In the genomic region with DNA sequence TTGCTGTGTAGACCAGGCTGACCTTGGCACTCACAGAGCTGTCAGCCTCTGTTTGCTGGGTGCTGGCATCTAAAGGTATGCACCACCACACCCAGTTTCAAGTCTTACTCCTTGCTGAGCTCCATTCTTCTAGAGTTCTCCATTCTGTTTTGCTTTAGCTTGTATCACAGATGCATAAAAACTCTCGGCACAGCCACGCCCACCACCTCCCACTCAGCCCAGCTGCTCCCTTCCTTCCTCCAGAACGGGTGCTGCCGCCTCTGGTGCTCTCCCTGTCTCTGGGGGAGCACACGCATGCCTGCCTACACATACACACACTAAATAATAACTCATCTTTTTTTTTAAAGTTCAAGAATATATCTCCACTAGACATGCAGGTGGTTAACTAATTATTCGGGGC, we compare ENCODE assay signal across 26 mouse cellular contexts. TPM values are rescaled to one million over a fixed set of nuclear protein-coding genes. Genes with fewer than 3 reads are reported as not detected.
DNase-seq lines count a peak whose midpoint lies in the region; ATAC-seq and TF ChIP-seq lines count a peak whose summit lies in the region.
"Had no signal": no experiment of that assay in that cellular context is flagged by ENCODE, and none has a peak within 500 bp of the region (broad histone marks: within the 10 kb centered on the region; RNA-seq: fewer than 3 reads in every experiment).

No protein-coding gene starts in this region.

- TF ChIP-seq CTCF in MEL (IDR thresholded peaks at IDR 0.05 in 2 of 3, conservative IDR thresholded peaks at IDR 0.05 in 1 of 3; ENCODE audit: control insufficient read depth in 1 of 3, insufficient read depth in 1 of 3, low read depth in 2 of 3, low read length in 3 of 3, poor library complexity in 1 of 3, severe bottlenecking in 1 of 3), result no peak
- TF ChIP-seq CTCF in lung, postnatal 0 days (IDR thresholded peaks at IDR 0.05), result no peak

- H3K27me3 ChIP-seq in MEL (ENCODE audit: control insufficient read depth in 1 of 2, insufficient read depth in 2 of 2, low read length in 2 of 2), result no peaks in the 10 kb centered on the region
- no peaks in the 10 kb centered on the region for H3K27me3 ChIP-seq in lung, postnatal 0 days (replicated peaks; ENCODE audit: insufficient read depth, low read length)
- H3K27me3 ChIP-seq: heart, embryonic 13.5 days; hindbrain, embryonic 13.5 days; neural tube, embryonic 15.5 days; stomach, embryonic 15.5 days had no signal

- 73% methylated on average over 6 of the region's 6 CpGs for WGBS in lung, postnatal 0 days

- H3K4me1 ChIP-seq in MEL (ENCODE audit: control insufficient read depth in 1 of 2, insufficient read depth in 2 of 2, low read length in 2 of 2), result peaks cover 0 to 4% of the 10 kb centered on the region in 2 experiments; a peak in 1 of 4 replicates
- no peaks in the 10 kb centered on the region for H3K4me1 ChIP-seq in lung, postnatal 0 days (ENCODE audit: insufficient read depth, low read depth, low read length)
- H3K4me1 ChIP-seq: heart, embryonic 13.5 days; hindbrain, embryonic 13.5 days; midbrain, embryonic 10.5 days; neural tube, embryonic 15.5 days; stomach, embryonic 15.5 days had no signal

- no peak for TF ChIP-seq EP300 in MEL (IDR thresholded peaks at IDR 0.05; ENCODE audit: low read depth in 1 of 2, low read length in 2 of 2)
- TF ChIP-seq EP300 in lung, postnatal 0 days (IDR thresholded peaks at IDR 0.05), result no peak

- H3K79me2 ChIP-seq in MEL (ENCODE audit: control insufficient read depth, insufficient read depth, low read length, poor library complexity), result no peaks in the 10 kb centered on the region

- TF ChIP-seq RAD21 in MEL (IDR thresholded peaks at IDR 0.05; ENCODE audit: low read depth, low read length), result no peak

- no peak for DNase-seq in frontal cortex, postnatal 10 days (ENCODE audit: low spot score in 2 of 2)
- DNase-seq in MEL (ENCODE audit: low read depth, low spot score), result peak; percentile 20
- DNase-seq in layer of hippocampus, adult 9-11 months, result peak; percentile 77
- DNase-seq in right cerebral cortex, postnatal 14 days, result peak; percentile 36
- no peak for DNase-seq in testis, postnatal 10 days (ENCODE audit: low spot score)
- DNase-seq in lung, postnatal 0 days (ENCODE audit: low spot score), result no peak
- no peak for DNase-seq in lung, postnatal 14 days
- DNase-seq: adrenal gland, adult 8-10 months; cerebellum, adult 2 months; cerebellum, postnatal 36 days; gastrocnemius, postnatal 25 days; heart, adult 18-20 months; heart, postnatal 14 days; kidney, adult 11 months; kidney, postnatal 4 days; thymus, adult 2 months; thymus, postnatal 4 days had no signal

- no peak overlapping the region for H3K4me3 ChIP-seq in MEL (ENCODE audit: control insufficient read depth in 1 of 2, insufficient read depth in 1 of 2, low read depth in 2 of 2, low read length in 2 of 2)
- no peak overlapping the region for H3K4me3 ChIP-seq in lung, postnatal 0 days (ENCODE audit: low read depth, low read length)
- H3K4me3 ChIP-seq: heart, embryonic 13.5 days; hindbrain, embryonic 13.5 days; left cerebral cortex, adult 2 months; midbrain, embryonic 10.5 days; neural tube, embryonic 15.5 days; stomach, embryonic 15.5 days had no signal

- H3K4me2 ChIP-seq in lung, postnatal 0 days (replicated peaks; ENCODE audit: low read depth, low read length), result no peak overlapping the region
- H3K4me2 ChIP-seq: heart, embryonic 13.5 days; hindbrain, embryonic 13.5 days; neural tube, embryonic 15.5 days; stomach, embryonic 15.5 days had no signal

- ATAC-seq in frontal cortex, adult (ENCODE audit: low TSS enrichment), result peak; percentile 66; the same call in 1 of the 2 replicates
- no peak for ATAC-seq in lung, postnatal 0 days
- ATAC-seq: forebrain, embryonic 14.5 days; midbrain, embryonic 16.5 days had no signal

- peaks cover 0 to 4% of the 10 kb centered on the region in 2 experiments; a peak in 3 of 4 replicates for H3K36me3 ChIP-seq in MEL (ENCODE audit: control insufficient read depth in 1 of 2, insufficient read depth in 2 of 2, low read length in 2 of 2)
- peaks cover 15% of the 10 kb centered on the region; the same call in 1 of the 2 replicates for H3K36me3 ChIP-seq in lung, postnatal 0 days (ENCODE audit: insufficient read depth, low read length)

- TF ChIP-seq POLR2A in MEL (IDR thresholded peaks at IDR 0.05; ENCODE audit: control insufficient read depth in 1 of 2, insufficient read depth in 1 of 2, low read depth in 1 of 2, low read length in 2 of 2, poor library complexity in 1 of 2), result no peak

- H3K9ac ChIP-seq in MEL (ENCODE audit: control insufficient read depth, low read depth, low read length, poor library complexity, severe bottlenecking), result no peak overlapping the region
- no peak overlapping the region for H3K9ac ChIP-seq in lung, postnatal 0 days (replicated peaks; ENCODE audit: low read depth)
- H3K9ac ChIP-seq: heart, embryonic 13.5 days; hindbrain, embryonic 13.5 days; neural tube, embryonic 15.5 days; stomach, embryonic 15.5 days had no signal

- no peaks in the 10 kb centered on the region for H3K9me3 ChIP-seq in MEL (replicated peaks; ENCODE audit: insufficient read depth, low read length)
- H3K9me3 ChIP-seq in lung, postnatal 0 days (ENCODE audit: low read length), result no peaks in the 10 kb centered on the region
- H3K9me3 ChIP-seq: heart, embryonic 13.5 days; hindbrain, embryonic 13.5 days; midbrain, embryonic 10.5 days; neural tube, embryonic 15.5 days; stomach, embryonic 15.5 days had no signal

- H3K27ac ChIP-seq in MEL (ENCODE audit: control insufficient read depth, low read depth, low read length), result no peak overlapping the region
- no peak overlapping the region for H3K27ac ChIP-seq in lung, postnatal 0 days (ENCODE audit: low read length)
- H3K27ac ChIP-seq: heart, embryonic 13.5 days; hindbrain, embryonic 13.5 days; left cerebral cortex, adult 2 months; midbrain, embryonic 10.5 days; neural tube, embryonic 15.5 days; stomach, embryonic 15.5 days had no signal

TF ChIP-seq in MEL, 35 proteins besides CTCF, POLR2A, EP300 and RAD21:
- TF ChIP-seq E2F4 (IDR thresholded peaks at IDR 0.05; ENCODE audit: borderline replicate concordance, low read depth, low read length) (no peak), MAZ (IDR thresholded peaks at IDR 0.05; ENCODE audit: low read depth, low read length) (no peak), MAFK (IDR thresholded peaks at IDR 0.05; ENCODE audit: borderline replicate concordance, low read depth, low read length) (no peak), TAL1 (IDR thresholded peaks at IDR 0.05; ENCODE audit: low read length) (no peak), UBTF (IDR thresholded peaks at IDR 0.05; ENCODE audit: borderline replicate concordance, insufficient read depth, low read depth, low read length) (no peak), GABPA (IDR thresholded peaks at IDR 0.05; ENCODE audit: low read depth, low read length) (no peak), MEF2A (IDR thresholded peaks at IDR 0.05; ENCODE audit: extremely low read depth, insufficient replicate concordance, low read depth, low read length, poor library complexity, severe bottlenecking) (no peak), MAX (IDR thresholded peaks at IDR 0.05; ENCODE audit: low read length) (no peak), GATA1 (IDR thresholded peaks at IDR 0.05; ENCODE audit: low read depth, low read length) (no peak), CHD2 (IDR thresholded peaks at IDR 0.05; ENCODE audit: low read length) (no peak), ZC3H11A (IDR thresholded peaks at IDR 0.05; ENCODE audit: low read depth, low read length) (no peak)

RNA-seq across cellular contexts. Expression of a gene that starts 16.5 kb away (rescaled TPM):
- 30.9 and 35.4 TPM in 2 replicates for total RNA-seq in MEL (2012; rRNA removed)
- polyA plus RNA-seq in MEL (2012; ENCODE audit: insufficient read depth in 1 of 2, insufficient read length in 2 of 2, low read depth in 1 of 2, low replicate concordance in 2 of 2, missing spikeins in 1 of 2), result 10 to 100 TPM in 1 of 2 experiments, not detected in 1; 56.1 TPM
- 34.3 and 35.5 TPM in 2 replicates for polyA plus RNA-seq in lung, postnatal 0 days (2015; fragmentation: Nextera tagmentation; extraction: Ambion mirVana)

Comparison
In these comparisons a context has a peak if more than half of its experiments do, and no peak if none do; other contexts are left out.
1. DNase-seq: peak in MEL (single experiment), layer of hippocampus, adult 9-11 months (single experiment) and right cerebral cortex, postnatal 14 days (single experiment); none in frontal cortex, postnatal 10 days (0 of 2), testis, postnatal 10 days (single experiment), lung, postnatal 0 days (single experiment) and lung, postnatal 14 days (single experiment).